Mouse (Mus musculus) CH12.LX (cell line): ENCODE data around the gene Kcnmb3. TPM values are rescaled to one million over a fixed set of nuclear protein-coding genes. Genes with fewer than 3 reads are reported as not detected.

Source experiments
- DNase-seq: peaks from one replicate; pipeline ENCODE4 v3.0.0-alpha.2; 2013; ENCODE audit errors: extremely low read depth
- H3K27ac ChIP-seq: 2 replicates; pipeline ENCODE4 v1.5.1; 2012; ENCODE audit warnings: low read depth, mild to moderate bottlenecking, control low read depth, moderate library complexity; ENCODE audit not compliant: insufficient read depth
- H3K27me3 ChIP-seq: replicated peaks from 2 replicates; pipeline ENCODE3; 2012; ENCODE audit warnings: inconsistent platforms
- H3K36me3 ChIP-seq, 2 experiments: replicated peaks in 1 of 2; 2 replicates each; pipeline versions ENCODE3 to v1.6.1; 2012; ENCODE audit warnings: inconsistent platforms in 1 of 2, low read length in 1 of 2, mild to moderate bottlenecking in 1 of 2, mixed read lengths in 1 of 2, moderate library complexity in 1 of 2; ENCODE audit not compliant: control insufficient read depth in 1 of 2, insufficient read depth in 1 of 2
- H3K4me1 ChIP-seq, 2 experiments: 2 replicates each; pipeline ENCODE4 v1.6.1; 2012; ENCODE audit warnings: inconsistent platforms in 1 of 2, moderate library complexity in 1 of 2; ENCODE audit not compliant: insufficient read depth in 2 of 2, control insufficient read depth in 1 of 2
- H3K4me2 ChIP-seq: 2 replicates; pipeline ENCODE4 v1.6.1; 2012; ENCODE audit warnings: low read depth, mild to moderate bottlenecking, control low read depth; ENCODE audit not compliant: poor library complexity, insufficient read depth, severe bottlenecking
- H3K4me3 ChIP-seq, 3 experiments: fragments of 150-350 bp in 1 of 3; sonication (generic) in 1 of 3; replicated peaks in 1 of 3; 2 replicates each; pipeline versions ENCODE3 to v1.5.1; 2011 to 2012; ENCODE audit warnings: low read depth in 2 of 3, low read length in 2 of 3, mild to moderate bottlenecking in 2 of 3, moderate library complexity in 2 of 3, control low read depth in 1 of 3, improper control_type of control experiment in 1 of 3, inconsistent platforms in 1 of 3, mixed read lengths in 1 of 3; ENCODE audit not compliant: poor library complexity in 1 of 3
- H3K79me2 ChIP-seq: replicated peaks from 2 replicates; pipeline ENCODE4 v1.6.1; 2012; ENCODE audit warnings: mild to moderate bottlenecking, moderate library complexity; ENCODE audit not compliant: control insufficient read depth, poor library complexity, insufficient read depth, severe bottlenecking; ENCODE audit errors: extremely low read depth
- H3K9ac ChIP-seq: 2 replicates; pipeline ENCODE4 v1.6.1; 2012; ENCODE audit warnings: low read depth, mild to moderate bottlenecking, control low read depth, moderate library complexity; ENCODE audit not compliant: insufficient read depth
- H3K9me3 ChIP-seq: replicated peaks from 2 replicates; pipeline ENCODE3; 2012; ENCODE audit warnings: low read length, inconsistent platforms, mixed read lengths
- BHLHE40 ChIP-seq: IDR thresholded peaks from 2 replicates; pipeline ENCODE4 v1.6.1; 2011; ENCODE audit warnings: mild to moderate bottlenecking, low read depth, low read length, improper control_type of control experiment
- CHD2 ChIP-seq: IDR thresholded peaks from 2 replicates; pipeline ENCODE4 v1.6.1; 2011; ENCODE audit warnings: low read length, improper control_type of control experiment
- CTCF ChIP-seq, 2 experiments: IDR thresholded peaks in 1 of 2; conservative IDR thresholded peaks in 1 of 2; 2 replicates each; pipeline ENCODE4 v1.5.1; 2011 to 2012; ENCODE audit warnings: low read depth in 2 of 2, low read length in 2 of 2, improper control_type of control experiment in 1 of 2, inconsistent platforms in 1 of 2, mild to moderate bottlenecking in 1 of 2, moderate library complexity in 1 of 2
- E2F4 ChIP-seq: IDR thresholded peaks from 2 replicates; pipeline ENCODE4 v1.6.1; 2011; ENCODE audit warnings: low read depth, low read length, improper control_type of control experiment; ENCODE audit not compliant: insufficient replicate concordance
- ELF1 ChIP-seq: IDR thresholded peaks from 2 replicates; pipeline ENCODE4 v1.6.1; 2014; ENCODE audit warnings: low read depth, mild to moderate bottlenecking, inconsistent platforms, low read length, improper control_type of control experiment
- EP300 ChIP-seq: IDR thresholded peaks from 2 replicates; pipeline ENCODE4 v1.6.1; 2011; ENCODE audit warnings: low read length, improper control_type of control experiment
- ETS1 ChIP-seq: conservative IDR thresholded peaks from 2 replicates; pipeline ENCODE4 v1.6.1; 2012; ENCODE audit warnings: low read depth, mild to moderate bottlenecking, inconsistent platforms, low read length, improper control_type of control experiment, moderate library complexity
- GABPA ChIP-seq: IDR thresholded peaks from 2 replicates; pipeline ENCODE4 v1.6.1; 2012; ENCODE audit warnings: low read depth, low read length, improper control_type of control experiment, inconsistent platforms; ENCODE audit not compliant: insufficient replicate concordance
- JUND ChIP-seq: conservative IDR thresholded peaks from 2 replicates; pipeline ENCODE4 v1.6.1; 2011; ENCODE audit warnings: low read depth, low read length, improper control_type of control experiment
- MAFK ChIP-seq: IDR thresholded peaks from 2 replicates; pipeline ENCODE4 v1.6.1; 2011; ENCODE audit warnings: low read length, improper control_type of control experiment; ENCODE audit not compliant: insufficient replicate concordance
- MAX ChIP-seq: IDR thresholded peaks from 2 replicates; pipeline ENCODE4 v1.6.1; 2011; ENCODE audit warnings: low read length, improper control_type of control experiment
- MAZ ChIP-seq: IDR thresholded peaks from 2 replicates; pipeline ENCODE4 v1.6.1; 2012; ENCODE audit warnings: low read depth, mild to moderate bottlenecking, inconsistent platforms, low read length, improper control_type of control experiment, moderate library complexity
- MEF2A ChIP-seq: IDR thresholded peaks from 2 replicates; pipeline ENCODE4 v1.6.1; 2014; ENCODE audit warnings: low read depth, mild to moderate bottlenecking, inconsistent platforms, low read length, improper control_type of control experiment, borderline replicate concordance
- MXI1 ChIP-seq: IDR thresholded peaks from 2 replicates; pipeline ENCODE4 v1.6.1; 2011; ENCODE audit warnings: mild to moderate bottlenecking, low read depth, low read length, improper control_type of control experiment
- MYC ChIP-seq: IDR thresholded peaks from 2 replicates; pipeline ENCODE4 v1.6.1; 2011; ENCODE audit warnings: low read depth, mild to moderate bottlenecking, improper control_type of control experiment, low read length
- NELFE ChIP-seq: IDR thresholded peaks from 2 replicates; pipeline ENCODE4 v1.6.1; 2011; ENCODE audit warnings: low read depth, low read length, improper control_type of control experiment
- NRF1 ChIP-seq: IDR thresholded peaks from 2 replicates; pipeline ENCODE4 v1.6.1; 2014; ENCODE audit warnings: low read depth, mild to moderate bottlenecking, inconsistent platforms, low read length, improper control_type of control experiment, moderate library complexity
- PAX5 ChIP-seq: IDR thresholded peaks from 2 replicates; pipeline ENCODE4 v1.6.1; 2012; ENCODE audit warnings: low read length, inconsistent platforms, mixed read lengths
- POLR2A ChIP-seq: IDR thresholded peaks from 2 replicates; pipeline ENCODE4 v1.6.1; 2011; ENCODE audit warnings: low read depth, mild to moderate bottlenecking, improper control_type of control experiment, low read length
- POLR2AphosphoS2 ChIP-seq: IDR thresholded peaks from 2 replicates; pipeline ENCODE4 v1.6.1; 2011; ENCODE audit warnings: low read depth, low read length, improper control_type of control experiment
- RAD21 ChIP-seq: IDR thresholded peaks from 2 replicates; pipeline ENCODE4 v1.6.1; 2011; ENCODE audit warnings: low read depth, mild to moderate bottlenecking, low read length, improper control_type of control experiment, moderate library complexity
- RCOR1 ChIP-seq: conservative IDR thresholded peaks from 2 replicates; pipeline ENCODE4 v1.6.1; 2012; ENCODE audit warnings: low read depth, mild to moderate bottlenecking, inconsistent platforms, low read length, improper control_type of control experiment
- SMC3 ChIP-seq: IDR thresholded peaks from 2 replicates; pipeline ENCODE4 v1.6.1; 2011; ENCODE audit warnings: low read depth, low read length, improper control_type of control experiment
- TBP ChIP-seq: conservative IDR thresholded peaks from 2 replicates; pipeline ENCODE4 v1.6.1; 2011; ENCODE audit warnings: low read depth, low read length, improper control_type of control experiment
- TCF12 ChIP-seq: IDR thresholded peaks from 2 replicates; pipeline ENCODE4 v1.6.1; 2014; ENCODE audit warnings: low read depth, mild to moderate bottlenecking, inconsistent platforms, low read length, improper control_type of control experiment
- UBTF ChIP-seq: IDR thresholded peaks from 2 replicates; pipeline ENCODE4 v1.6.1; 2012; ENCODE audit warnings: low read depth, mild to moderate bottlenecking, inconsistent platforms, low read length, improper control_type of control experiment, moderate library complexity
- USF2 ChIP-seq: conservative IDR thresholded peaks from 2 replicates; pipeline ENCODE4 v1.6.1; 2011; ENCODE audit warnings: low read depth, low read length, improper control_type of control experiment
- ZKSCAN1 ChIP-seq: IDR thresholded peaks from 2 replicates; pipeline ENCODE4 v1.6.1; 2012; ENCODE audit warnings: low read depth, inconsistent platforms, low read length, improper control_type of control experiment, borderline replicate concordance
- ZMIZ1 ChIP-seq: IDR thresholded peaks from 2 replicates; pipeline ENCODE4 v1.6.1; 2012; ENCODE audit warnings: low read depth, mild to moderate bottlenecking, inconsistent platforms, low read length, improper control_type of control experiment
- ZNF384 ChIP-seq: IDR thresholded peaks from 2 replicates; pipeline ENCODE4 v1.6.1; 2012; ENCODE audit warnings: low read depth, low read length, improper control_type of control experiment, inconsistent platforms
- dilution Hi-C: fragments of 300-500 bp; cut with MboI; formaldehyde crosslinking; loops from 2 replicates; pipeline ENCODE4 v1.14.3; 2020; ENCODE audit warnings: low sequenced_read_pairs; ENCODE audit not compliant: extremely low pct_unique_long_range_greater_than_20kb, extremely low pct_ligation_motif_present
- in situ Hi-C: fragments of 300-500 bp; cut with MboI; formaldehyde crosslinking; loops from 3 replicates; pipeline ENCODE4 v1.14.3; 2019; ENCODE audit warnings: low sequenced_read_pairs, low pct_ligation_motif_present, low pct_unique_long_range_greater_than_20kb, mixed read lengths
- polyA plus RNA-seq: library from polyadenylated mRNA; unstranded; fragments of >175 nt; gene quantifications from 2 replicates; pipeline ENCODE4 v1.2.1, GENCODE M21; 2012; ENCODE audit warnings: low read depth; ENCODE audit not compliant: insufficient read length
- total RNA-seq, 2 experiments: library from RNA; depleted of rRNA; stranded (reverse); fragments of 300-350 nt in 1 of 2; fragments of >200 nt in 1 of 2; gene quantifications; 2 replicates each; pipeline ENCODE4 v1.2.3; 2012 to 2014

Gene Kcnmb3
- total and polyA plus RNA-seq, 3 experiments = 1.0 to 4.7 (median 2.4) TPM

GRCm38 (mm10) chr3:32511191-32511550 is 19.1 kb upstream of the Kcnmb3 start:
- no peak for TF ChIP-seq MYC
- TF ChIP-seq UBTF = no peak
- TF ChIP-seq ZMIZ1 = no peak
- peak; percentile 68 for TF ChIP-seq NRF1
- Histone ChIP-seq H3K27ac (no peak overlapping the region), H3K9ac (peak overlapping the region; percentile 79), H3K4me1 (peaks cover 3 to 32% of the 10 kb centered on the region in 2 experiments), H3K9me3 (no peaks in the 10 kb centered on the region), H3K27me3 (no peaks in the 10 kb centered on the region), H3K4me2 (peak overlapping the region; percentile 86), H3K4me3 (peak overlapping the region; percentile 75 to 93 (median 78)), H3K79me2 (peaks cover 22% of the 10 kb centered on the region), H3K36me3 (peaks cover 8 to 36% of the 10 kb centered on the region in 2 experiments)
- DNase-seq = peak; percentile 59
- in situ Hi-C loops (loop anchor here (25.0 kb wide), 1 partner anchor 724 kb away; no protein-coding TSS in a partner anchor), dilution Hi-C loops (no loop called here)

- Histone ChIP-seq H3K9me3 (no peaks in the 10 kb centered on the region), H3K36me3 (peaks cover 3 to 30% of the 10 kb centered on the region in 2 experiments), H3K4me3 (peak overlapping the region; percentile 75 to 93 (median 78)), H3K79me2 (peaks cover 22% of the 10 kb centered on the region), H3K27me3 (no peaks in the 10 kb centered on the region), H3K4me1 (peaks cover 3 to 32% of the 10 kb centered on the region in 2 experiments), H3K27ac (peak overlapping the region; percentile 49), H3K9ac (peak overlapping the region; percentile 79), H3K4me2 (peak overlapping the region; percentile 86)
- dilution Hi-C loops = no loop called here
- peak; percentile 94 for DNase-seq
- in situ Hi-C loops = loop anchor here (25.0 kb wide), 1 partner anchor 723 kb away; no protein-coding TSS in a partner anchor
- TF ChIP-seq ELF1 = peak; percentile 82
- TF ChIP-seq MAX = peak; percentile 81
- peak; percentile 51; the same call in 1 of the 2 replicates for TF ChIP-seq ZMIZ1
- TF ChIP-seq MAFK = no peak
- peak; percentile 55 for TF ChIP-seq MXI1
- TF ChIP-seq POLR2A = peak; percentile 72; the same call in 1 of the 2 replicates
- TF ChIP-seq PAX5 = no peak
- TF ChIP-seq CTCF (conservative IDR thresholded peaks at IDR 0.05 in 1 of 2, IDR thresholded peaks at IDR 0.05 in 1 of 2; ENCODE audit: low read depth in 2 of 2, low read length in 2 of 2) = peak; percentile 63 to 84
- TF ChIP-seq UBTF = peak; percentile 83; the same call in 1 of the 2 replicates
- peak; percentile 89; the same call in 1 of the 2 replicates for TF ChIP-seq RCOR1
- no peak for TF ChIP-seq EP300
- TF ChIP-seq JUND = no peak
- TF ChIP-seq SMC3 = peak; percentile 42
- TF ChIP-seq MEF2A = peak; percentile 71; the same call in 1 of the 2 replicates
- 0 out of 2 replicates have a peak, but pooled peaks have one; percentile 2 for TF ChIP-seq ZNF384
- TF ChIP-seq ZKSCAN1 = no peak
- TF ChIP-seq ETS1 = no peak
- no peak for TF ChIP-seq GABPA
- peak; percentile 63; the same call in 1 of the 2 replicates for TF ChIP-seq TBP
- peak; percentile 37 for TF ChIP-seq RAD21
- TF ChIP-seq E2F4 = no peak
- TF ChIP-seq CHD2 = no peak
- TF ChIP-seq NELFE = peak; percentile 84
- no peak for TF ChIP-seq MAZ
- TF ChIP-seq POLR2AphosphoS2 = no peak
- TF ChIP-seq TCF12 = peak; percentile 70
- TF ChIP-seq USF2 = no peak
- TF ChIP-seq NRF1 = peak; percentile 99
- peak; percentile 72 for TF ChIP-seq BHLHE40
Observed at GRCm38 (mm10) chr3:32510375-32511190, 18.6 kb upstream of the Kcnmb3 start.
